Mouse (Mus musculus) left cerebral cortex, postnatal 4 days (tissue): Measurements from ENCODE around the gene Nlrp3. TPM values are rescaled to one million over a fixed set of nuclear protein-coding genes. Genes with fewer than 3 reads are reported as not detected.
A peak's percentile ranks its signal among the peaks of the same experiment; 100 is the strongest.
"Not testable (repeated sequence)": the region's sequence is repeated elsewhere in the genome, so short reads cannot be mapped to it uniquely, and the experiment has no call there.

Experiments used
- DNase-seq: peaks from one replicate; pipeline ENCODE4 v3.0.0-alpha.2; 2022
- intact Hi-C: fragments of 180-260 bp; cut with DNase I; formaldehyde crosslinking; loops from one replicate; pipeline ENCODE4 v1.15.1; 2025
- total RNA-seq, 2 experiments: library from RNA; stranded (reverse); gene quantifications; 2 replicates each; pipeline ENCODE4 v1.2.3; 2021

The Nlrp3 gene
- total RNA-seq, 2 experiments from 2014 or later, result 0.50 to 0.60 TPM

- intact Hi-C loops, result loop anchor here (5.0 kb wide), 1 partner anchor 36 kb away; no protein-coding TSS in a partner anchor
- DNase-seq, result peak; percentile 81
Observed at GRCm38 (mm10) chr11:59530870-59531535, 10.4 kb upstream of the Nlrp3 start.

- DNase-seq, result no peak
- intact Hi-C loops, result loop anchor here (5.0 kb wide), 1 partner anchor 36 kb away; no protein-coding TSS in a partner anchor
Observed at GRCm38 (mm10) chr11:59531562-59531961, 9.8 kb upstream of the Nlrp3 start.

GRCm38 (mm10) chr11:59537218-59538130 lies 3.9 kb upstream of the Nlrp3 start:
- intact Hi-C loops, result no loop called here
- peak; percentile 35 for DNase-seq

- peak; percentile 42 for DNase-seq
- intact Hi-C loops, result no loop called here
Observed at GRCm38 (mm10) chr11:59538387-59538786, 3.0 kb upstream of the Nlrp3 start.

- intact Hi-C loops, result no loop called here
Observed at GRCm38 (mm10) chr11:59540123-59540522, 1.2 kb upstream of the Nlrp3 start.

GRCm38 (mm10) chr11:59542442-59542841 lies 1.1 kb downstream of the Nlrp3 start:
- intact Hi-C loops, result no loop called here
- DNase-seq, result no peak

More at GRCm38 (mm10) chr11:59540123-59540522, 1.2 kb upstream of the Nlrp3 start:
- DNase-seq, result no peak

GRCm38 (mm10) chr11:59543376-59543775 lies 2.0 kb downstream of the Nlrp3 start:
- DNase-seq, result no peak
- intact Hi-C loops, result no loop called here

- DNase-seq, result no peak
- intact Hi-C loops, result no loop called here
Observed at GRCm38 (mm10) chr11:59544005-59544404, 2.6 kb downstream of the Nlrp3 start.

GRCm38 (mm10) chr11:59554127-59554526 lies 12.8 kb downstream of the Nlrp3 start:
- intact Hi-C loops, result no loop called here
- no peak for DNase-seq

- intact Hi-C loops, result no loop called here
- DNase-seq, result no peak
Observed at GRCm38 (mm10) chr11:59554535-59554934, 13.2 kb downstream of the Nlrp3 start.

- no peak for DNase-seq
Observed at GRCm38 (mm10) chr11:59560906-59561305, 19.5 kb downstream of the Nlrp3 start.

GRCm38 (mm10) chr11:59562336-59562735 lies 21.0 kb downstream of the Nlrp3 start:
- no peak for DNase-seq
- intact Hi-C loops, result no loop called here

More at GRCm38 (mm10) chr11:59560906-59561305, 19.5 kb downstream of the Nlrp3 start:
- intact Hi-C loops, result no loop called here

- intact Hi-C loops, result no loop called here
- DNase-seq, result no peak
Observed at GRCm38 (mm10) chr11:59562837-59563236, 21.5 kb downstream of the Nlrp3 start.

GRCm38 (mm10) chr11:59569306-59569705 lies 27.9 kb downstream of the Nlrp3 start:
- no peak for DNase-seq
- intact Hi-C loops, result loop anchor here (5.0 kb wide), 1 partner anchor 37 kb away; no protein-coding TSS in a partner anchor

GRCm38 (mm10) chr11:59575726-59576125 lies 34.4 kb downstream of the Nlrp3 start:
- DNase-seq, result no peak
- intact Hi-C loops, result no loop called here

GRCm38 (mm10) chr11:59576135-59576534 lies 34.8 kb downstream of the Nlrp3 start, which contains the start of gene Olfr222:
TSS of gene Olfr222 (minus strand) at chr11:59576235.
- intact Hi-C loops, DNase-seq: not testable (repeated sequence)

- no peak for DNase-seq
- intact Hi-C loops, result no loop called here
Observed at GRCm38 (mm10) chr11:59584539-59584938, 43.2 kb downstream of the Nlrp3 start.

- DNase-seq, result peak; percentile 67
- intact Hi-C loops, result no loop called here
Observed at GRCm38 (mm10) chr11:59589496-59589895, 48.1 kb downstream of the Nlrp3 start.

- intact Hi-C loops, result no loop called here
- DNase-seq, result no peak
Observed at GRCm38 (mm10) chr11:59593189-59593588, 51.8 kb downstream of the Nlrp3 start, which contains the start of gene Olfr223. TSS of gene Olfr223 (minus strand) at chr11:59593289.

GRCm38 (mm10) chr11:59596091-59596490 lies 54.7 kb downstream of the Nlrp3 start:
- intact Hi-C loops, result no loop called here
- no peak for DNase-seq

GRCm38 (mm10) chr11:59596950-59597349 lies 55.6 kb downstream of the Nlrp3 start:
- no peak for DNase-seq
- intact Hi-C loops, result no loop called here
